Mouse (Mus musculus) intestine, postnatal 0 days (tissue): Measurements from ENCODE around the gene Rnf180. TPM values are rescaled to one million over a fixed set of nuclear protein-coding genes. Genes with fewer than 3 reads are reported as not detected.

Experiments used
- ATAC-seq: fragments of 200-750 bp; cut with Nextera tagmentation; 2 replicates; pipeline ENCODE4 v1.8.0; 2017; ENCODE audit warnings: mild to moderate bottlenecking, moderate TSS enrichment, moderate library complexity
- H3K27ac ChIP-seq: fragments of 300-500 bp; sonication (generic); 2 replicates; pipeline ENCODE4 v1.5.1; 2014; ENCODE audit warnings: mild to moderate bottlenecking, low read depth, low read length, moderate library complexity
- H3K27me3 ChIP-seq: fragments of 300-500 bp; sonication (generic); replicated peaks from 2 replicates; pipeline ENCODE4 v1.6.1; 2014; ENCODE audit warnings: low read length, mixed read lengths; ENCODE audit not compliant: control insufficient read depth, insufficient read depth
- H3K36me3 ChIP-seq: fragments of 300-500 bp; sonication (generic); 2 replicates; pipeline ENCODE4 v1.6.1; 2014; ENCODE audit warnings: mild to moderate bottlenecking, moderate library complexity; ENCODE audit not compliant: control insufficient read depth, insufficient read depth
- H3K4me1 ChIP-seq: fragments of 300-500 bp; sonication (generic); replicated peaks from 2 replicates; pipeline ENCODE4 v1.6.1; 2014; ENCODE audit warnings: antibody characterized with exemption, low read length, mixed read lengths; ENCODE audit not compliant: control insufficient read depth, insufficient read depth
- H3K4me2 ChIP-seq: fragments of 300-500 bp; sonication (generic); replicated peaks from 2 replicates; pipeline ENCODE4 v1.6.1; 2014; ENCODE audit warnings: low read depth, mild to moderate bottlenecking, moderate library complexity
- H3K4me3 ChIP-seq: fragments of 300-500 bp; sonication (generic); 2 replicates; pipeline ENCODE4 v1.5.1; 2014; ENCODE audit warnings: low read depth, low read length
- H3K9ac ChIP-seq: fragments of 300-500 bp; sonication (generic); 2 replicates; pipeline ENCODE4 v1.6.1; 2014; ENCODE audit warnings: mild to moderate bottlenecking, low read depth, low read length
- H3K9me3 ChIP-seq: fragments of 300-500 bp; sonication (generic); 2 replicates; pipeline ENCODE4 v1.6.1; 2016; ENCODE audit warnings: mixed run types; ENCODE audit not compliant: control insufficient read depth
- CTCF ChIP-seq: sonication (generic); IDR thresholded peaks from 2 replicates; pipeline ENCODE4 v1.5.1; 2016; ENCODE audit warnings: low read depth, mild to moderate bottlenecking, control low read depth, antibody characterized with exemption, moderate library complexity
- WGBS: fragments of 180-500 bp; shearing (Covaris S2); extraction: QIAGEN DNeasy Blood & Tissue Kit; methylation state at CpG from one replicate; pipeline ENCODE4 v1.1.7; 2014; 5-methylcytosine and 5-hydroxymethylcytosine counted together
- polyA plus RNA-seq: library from polyadenylated mRNA; unstranded; fragments of >200 nt; fragmentation: Nextera tagmentation; extraction: Ambion mirVana; gene quantifications from 2 replicates; pipeline ENCODE4 v1.2.1, GENCODE M21; 2015

Gene Rnf180
- polyA plus RNA-seq, 1 experiment from 2014 or later, result 1.3 TPM

DNA sequence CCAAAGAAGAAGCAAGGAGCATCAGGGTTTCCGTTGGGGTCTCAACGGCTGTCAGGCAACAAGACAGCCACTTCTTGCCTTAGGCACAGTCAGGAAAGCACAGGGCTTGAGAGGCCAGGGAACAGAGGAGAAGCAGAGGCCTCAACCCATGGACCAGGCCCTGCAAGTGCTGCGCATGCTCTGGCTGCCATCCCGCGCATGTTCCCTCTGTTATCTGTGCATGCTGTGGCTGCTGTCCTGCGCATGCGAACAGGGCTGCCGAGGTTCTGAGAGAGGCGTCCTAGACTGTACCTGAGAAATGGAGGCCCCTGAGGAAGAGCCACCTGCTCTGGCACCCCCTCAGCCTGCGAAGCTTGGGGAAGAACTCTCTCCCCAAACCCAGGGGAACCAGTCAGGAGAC lies 212.8 kb downstream of the Rnf180 start, which contains the start of gene 4933425L06Rik:
Gene 4933425L06Rik (plus strand): TSS at position 261 of the 400 bp plus-strand sequence.
- 93% methylated on average over 10 of the region's 10 CpGs for WGBS
- no peaks in the 10 kb centered on the region for H3K4me1 ChIP-seq
- no peak within 1 kb of the TSS for H3K9ac ChIP-seq
- no peaks in the 10 kb centered on the region for H3K27me3 ChIP-seq
- H3K9me3 ChIP-seq, result no peaks in the 10 kb centered on the region
- H3K4me2 ChIP-seq, result no peak within 1 kb of the TSS
- no peaks in the 10 kb centered on the region for H3K36me3 ChIP-seq
- TF ChIP-seq CTCF, result no peak
- ATAC-seq, result no peak
- H3K4me3 ChIP-seq, result no peak within 1 kb of the TSS
- no peak within 1 kb of the TSS for H3K27ac ChIP-seq

Other genes starting within 250 kb of the Rnf180 start
- 1.9 and 2.4 TPM in 2 replicates for gene Rgs7bp, start 239.9 kb downstream of the Rnf180 start, polyA plus RNA-seq
- gene 4933425L06Rik, start 212.7 kb downstream of the Rnf180 start, polyA plus RNA-seq, result not detected in 2 replicates
- not detected in 2 replicates for gene Htr1a, start 148.8 kb upstream of the Rnf180 start, polyA plus RNA-seq